Mouse (Mus musculus) lung, adult 2 months (tissue): ENCODE results near the gene Soat2.

Experiments used
- CTCF ChIP-seq: fragments of 200-500 bp; IDR thresholded peaks from 2 replicates; pipeline ENCODE4 v1.5.1; 2011; ENCODE audit warnings: mild to moderate bottlenecking, low read length, control low read depth; ENCODE audit not compliant: insufficient read depth
- POLR2A ChIP-seq: fragments of 200-500 bp; IDR thresholded peaks from 2 replicates; pipeline ENCODE4 v1.6.1; 2011; ENCODE audit warnings: low read depth, mild to moderate bottlenecking, control low read depth, low read length, borderline replicate concordance; ENCODE audit errors: extremely low read depth

DNA sequence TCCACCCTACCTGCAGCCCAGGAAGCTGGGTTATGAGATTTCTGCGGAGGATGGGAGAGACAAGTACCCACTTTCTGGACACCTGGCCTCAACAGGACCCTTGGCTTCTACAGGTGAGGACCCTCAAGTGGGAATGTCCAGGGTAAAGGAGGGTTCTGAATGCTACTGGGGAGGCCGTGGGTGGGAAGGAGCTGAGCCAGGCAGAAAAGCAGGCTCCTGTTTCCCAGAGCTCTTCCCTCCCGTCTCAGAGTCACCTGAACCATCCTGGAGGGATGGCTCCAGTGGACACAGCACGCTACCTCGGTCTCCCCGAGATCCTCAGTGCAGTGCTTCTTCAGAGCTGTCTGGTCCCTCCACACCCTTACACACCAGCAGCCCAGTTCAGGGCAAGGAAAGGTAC, 38.1 kb upstream of the Soat2 start:
- TF ChIP-seq POLR2A = peak; percentile 36; the same call in 1 of the 2 replicates
- TF ChIP-seq CTCF = no peak
